Mouse (Mus musculus) retina, postnatal 7 days (tissue): Measurements from ENCODE around the gene Slc10a1.

ENCODE experiments used
- DNase-seq: peaks from one replicate; pipeline ENCODE4 v3.0.0-alpha.2; 2012; ENCODE audit warnings: low read depth, low spot score

Gene Slc10a1

GRCm38 (mm10) chr12:80928881-80929280, 39.6 kb downstream of the Slc10a1 start:
- DNase-seq, result no peak

GRCm38 (mm10) chr12:80927518-80927917, 41.0 kb downstream of the Slc10a1 start:
- DNase-seq, result no peak

DNA sequence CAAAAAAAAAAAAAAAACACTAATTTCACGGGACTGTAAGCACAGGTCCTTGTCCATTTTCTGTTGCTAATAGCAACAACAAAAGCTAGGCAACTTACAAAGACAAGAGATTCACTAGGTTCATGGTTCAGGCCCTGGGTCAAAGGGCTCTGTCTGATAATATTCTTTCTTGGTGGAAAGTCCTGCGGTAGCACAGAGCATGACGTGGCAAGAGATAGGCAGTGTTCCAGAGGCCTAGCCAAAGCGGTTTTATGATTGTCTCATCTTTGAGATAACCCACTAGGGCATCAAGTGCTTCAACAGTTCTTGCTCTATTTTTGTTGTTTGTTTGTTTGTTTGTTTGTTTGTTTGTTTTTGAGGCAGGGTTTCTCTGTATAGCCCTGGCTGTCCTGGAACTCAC, 42.0 kb downstream of the Slc10a1 start:
- no peak for DNase-seq

DNA sequence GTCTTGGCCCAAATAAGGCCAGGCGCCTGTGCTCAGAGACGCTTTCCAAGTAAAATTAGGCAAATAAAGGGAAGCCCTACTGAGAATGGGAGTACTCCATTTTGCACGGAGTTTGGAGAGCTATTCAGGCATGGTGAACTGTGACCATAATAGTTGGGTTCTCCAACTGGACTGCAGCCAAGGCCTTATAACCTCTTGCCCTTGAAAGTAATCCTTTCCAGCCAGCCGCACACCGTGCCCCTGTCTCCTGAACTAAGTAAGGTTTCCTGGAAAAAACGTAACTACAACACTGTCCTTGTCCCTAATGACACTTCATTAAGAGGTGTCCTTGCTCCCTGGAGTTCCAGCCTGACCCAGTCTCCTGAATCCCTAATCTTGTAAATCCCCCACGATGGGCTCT, 42.6 kb downstream of the Slc10a1 start:
- DNase-seq, result no peak

DNA sequence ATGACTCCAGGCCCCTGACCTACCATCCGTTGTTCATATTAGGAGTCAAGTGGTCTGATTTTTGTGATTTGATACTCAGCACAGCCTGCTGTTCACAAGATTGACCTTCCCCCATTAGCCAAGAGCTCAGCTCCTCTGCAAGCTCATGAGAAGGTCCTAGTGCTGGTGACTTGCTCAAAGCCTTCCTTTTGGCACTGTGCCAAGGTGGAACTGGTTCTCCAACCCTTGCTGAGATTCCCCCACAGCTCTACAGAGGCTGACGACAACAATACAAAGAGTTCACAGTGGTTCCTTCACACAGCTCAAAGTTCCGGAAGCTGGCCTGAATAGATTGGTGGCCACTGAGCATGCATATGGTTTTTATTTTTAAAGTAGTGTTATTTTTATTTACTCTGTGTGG, 44.3 kb downstream of the Slc10a1 start:
- DNase-seq, result no peak

DNA sequence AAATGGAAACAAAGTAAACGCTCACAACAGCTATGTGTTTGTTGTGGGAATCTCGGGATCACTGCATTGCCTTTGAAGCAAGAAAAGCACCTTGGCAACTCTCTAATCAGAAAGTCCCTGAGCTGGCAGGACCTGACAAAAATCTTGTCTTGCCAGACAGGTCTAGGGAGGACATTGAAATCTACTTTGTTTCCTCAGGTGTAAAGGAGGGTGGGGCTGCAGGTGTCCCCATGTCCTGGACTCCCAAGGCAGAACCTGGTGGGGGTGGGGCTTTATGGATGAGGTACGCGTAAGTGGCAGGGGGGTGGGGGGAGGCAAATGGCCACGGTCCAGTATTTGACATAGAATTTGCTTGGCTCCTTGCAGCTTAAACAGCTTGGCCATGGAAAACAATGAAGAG, 44.9 kb downstream of the Slc10a1 start:
- no peak for DNase-seq

DNA sequence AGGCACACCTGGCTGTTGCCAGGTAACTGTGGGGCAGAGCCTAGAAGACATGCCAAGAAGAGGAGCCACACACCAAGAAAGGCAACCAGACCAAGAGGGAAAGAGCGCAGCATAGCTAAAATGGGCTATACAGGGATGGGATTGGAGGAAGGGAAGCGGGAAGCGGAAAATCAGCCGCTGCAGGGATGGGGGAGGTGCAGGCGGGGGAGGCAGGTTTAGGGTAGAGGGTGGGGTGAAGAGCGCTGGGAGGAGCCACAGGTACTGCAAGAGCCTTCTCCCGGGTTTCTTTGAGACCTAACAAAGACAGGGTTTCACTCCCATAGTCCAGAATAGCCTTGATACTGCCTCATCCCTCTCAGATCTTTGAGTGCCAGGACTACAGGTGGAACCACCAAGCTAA, 45.6 kb downstream of the Slc10a1 start:
- DNase-seq, result no peak

DNA sequence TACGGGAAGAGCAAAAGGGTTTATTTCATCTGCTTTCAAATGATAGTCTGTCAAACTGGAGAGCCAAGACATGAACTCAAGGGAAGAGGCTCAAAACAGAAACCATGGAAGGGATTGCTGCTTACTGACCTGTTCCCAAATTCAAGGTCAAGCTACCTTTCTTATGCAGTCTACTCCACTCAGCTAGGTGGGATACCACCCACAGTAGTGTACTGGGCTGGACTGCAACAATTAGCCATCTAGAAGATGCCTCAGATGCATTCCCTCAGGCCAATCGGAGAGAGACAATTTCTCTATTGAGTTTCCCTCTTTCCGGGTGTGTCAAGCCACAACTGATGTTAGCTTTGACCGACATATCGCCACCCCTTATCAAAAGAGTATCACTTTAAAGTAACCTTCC, 47.2 kb downstream of the Slc10a1 start:
- no peak for DNase-seq

GRCm38 (mm10) chr12:80917764-80918163, 50.7 kb downstream of the Slc10a1 start:
- no peak for DNase-seq

DNA sequence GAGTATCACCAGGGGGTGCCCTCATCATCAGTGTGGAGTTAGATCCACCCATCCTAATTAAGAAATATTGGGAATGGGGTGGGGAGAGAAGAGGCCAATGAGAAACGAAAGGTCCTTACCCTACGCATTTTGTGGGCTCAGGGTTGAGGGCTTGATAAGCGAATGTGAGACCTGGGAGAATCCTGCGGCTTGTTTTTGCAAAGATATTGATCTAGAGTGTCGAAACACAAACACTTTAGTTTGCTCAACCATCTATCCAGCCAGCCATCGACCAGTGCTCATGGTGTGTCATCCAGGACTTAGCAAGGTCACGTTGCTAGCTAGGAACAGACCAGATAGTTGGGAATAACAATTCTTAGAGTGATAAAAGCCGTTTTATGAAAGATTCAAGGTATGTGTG, 58.9 kb downstream of the Slc10a1 start:
- DNase-seq, result no peak
